Mouse (Mus musculus) erythroid progenitor cell, adult 5-6 weeks (primary cell): Measurements from ENCODE around the gene Colgalt2. TPM values are rescaled to one million over a fixed set of nuclear protein-coding genes. Genes with fewer than 3 reads are reported as not detected.

Experiments used
- total RNA-seq, 2 experiments: library from RNA; stranded (forward) in 1 of 2; stranded (reverse) in 1 of 2; fragments of 150-400 nt in 1 of 2; fragments of 186-747, 209-891 nt in 1 of 2; gene quantifications; 2 replicates each; pipeline versions ENCODE4 v1.2.3 to v1.2.4; 2015 to 2017; ENCODE audit warnings: low replicate concordance in 2 of 2

The Colgalt2 gene
- total RNA-seq, 2 experiments from 2014 or later: not detected

Other genes starting within 250 kb of the Colgalt2 start
- 35.2 and 41.4 TPM in 2 replicates for gene Tsen15, start 13.1 kb upstream of the Colgalt2 start, total RNA-seq (2015; ENCODE audit: low replicate concordance)
- 16.1 and 32.6 TPM in 2 replicates for gene Tsen15, start 13.1 kb upstream of the Colgalt2 start, total RNA-seq (2017; ENCODE audit: low replicate concordance)